Comparison of ENCODE assay signal across 22 mouse cellular contexts in genomic region chr11:120388580-120388979, GRCm38 (mm10). TPM values are rescaled to one million over a fixed set of nuclear protein-coding genes. Genes with fewer than 3 reads are reported as not detected.
A peak's percentile ranks its signal among the peaks of the same experiment; 100 is the strongest.
DNase-seq lines count a peak whose midpoint lies in the region; ATAC-seq lines count a peak whose summit lies in the region.
"Had no signal": no experiment of that assay in that cellular context is flagged by ENCODE, and none has a peak within 500 bp of the region (broad histone marks: within the 10 kb centered on the region; RNA-seq: fewer than 3 reads in every experiment).

No protein-coding gene starts in this region.

- peak; percentile 45 to 49 for DNase-seq in gastrocnemius, adult 8-10 months (ENCODE audit: low spot score in 2 of 2)
- no peak for DNase-seq in gastrocnemius, postnatal 14 days
- DNase-seq in heart, adult 8-10 months (ENCODE audit: low spot score), result no peak
- no peak for DNase-seq in heart, adult 9 months (ENCODE audit: low spot score in 2 of 2)
- DNase-seq in midbrain, embryonic 14.5 days, result no peak
- DNase-seq: adrenal gland, adult 2 months; adrenal gland, postnatal 25 days; cerebellum, adult 18-20 months; cerebellum, adult 9-11 months; cerebellum, postnatal 36 days; kidney, adult 18-20 months; kidney, postnatal 10 days had no signal

- intact Hi-C loops in gastrocnemius, postnatal 14 days (cut with DNase I; ENCODE audit: low total_unique reads), result no loop called here

- H3K27ac ChIP-seq in heart, embryonic 11.5 days (ENCODE audit: low read depth, low read length), result peak overlapping the region; percentile 11; the same call in 1 of the 2 replicates
- peak overlapping the region; percentile 46 for H3K27ac ChIP-seq in heart, embryonic 16.5 days (ENCODE audit: low read length)
- no peak overlapping the region for H3K27ac ChIP-seq in midbrain, embryonic 14.5 days (replicated peaks; ENCODE audit: low read depth, low read length)
- H3K27ac ChIP-seq: embryonic facial prominence, embryonic 13.5 days; hindbrain, embryonic 10.5 days; hindbrain, embryonic 14.5 days; intestine, embryonic 15.5 days had no signal

- no peaks in the 10 kb centered on the region for H3K27me3 ChIP-seq in heart, embryonic 11.5 days (ENCODE audit: control insufficient read depth, insufficient read depth, low read length)
- H3K27me3 ChIP-seq in heart, embryonic 16.5 days (ENCODE audit: control insufficient read depth, insufficient read depth, low read length), result no peaks in the 10 kb centered on the region
- H3K27me3 ChIP-seq in midbrain, embryonic 14.5 days (ENCODE audit: control insufficient read depth, insufficient read depth, low read length), result no peaks in the 10 kb centered on the region
- H3K27me3 ChIP-seq: embryonic facial prominence, embryonic 13.5 days; intestine, embryonic 15.5 days had no signal

- 91% methylated on average over 9 of the region's 9 CpGs for WGBS in heart, embryonic 11.5 days (ENCODE audit: insufficient replicate concordance)
- WGBS in heart, embryonic 16.5 days, result 85% methylated on average over 9 of the region's 9 CpGs
- 96% methylated on average over 9 of the region's 9 CpGs for WGBS in midbrain, embryonic 14.5 days

- peaks cover 20% of the 10 kb centered on the region for H3K36me3 ChIP-seq in heart, embryonic 11.5 days (ENCODE audit: control insufficient read depth, insufficient read depth, low read length)
- H3K36me3 ChIP-seq in heart, embryonic 16.5 days (ENCODE audit: control insufficient read depth, insufficient read depth), result peaks cover 33% of the 10 kb centered on the region
- H3K36me3 ChIP-seq in midbrain, embryonic 14.5 days (ENCODE audit: control insufficient read depth, insufficient read depth, low read length), result peaks cover 65% of the 10 kb centered on the region

- H3K4me1 ChIP-seq in heart, embryonic 11.5 days (ENCODE audit: control insufficient read depth, insufficient read depth, low read length), result peaks cover 10% of the 10 kb centered on the region
- H3K4me1 ChIP-seq in heart, embryonic 16.5 days (ENCODE audit: control insufficient read depth, insufficient read depth, low read length), result peaks cover 18% of the 10 kb centered on the region
- H3K4me1 ChIP-seq in midbrain, embryonic 14.5 days (ENCODE audit: control insufficient read depth, insufficient read depth, low read length), result no peaks in the 10 kb centered on the region
- H3K4me1 ChIP-seq: embryonic facial prominence, embryonic 13.5 days; hindbrain, embryonic 10.5 days; intestine, embryonic 15.5 days had no signal

- H3K4me3 ChIP-seq in heart, embryonic 11.5 days (ENCODE audit: low read depth, low read length), result no peak overlapping the region
- no peak overlapping the region for H3K4me3 ChIP-seq in heart, embryonic 16.5 days (ENCODE audit: low read length)
- H3K4me3 ChIP-seq in midbrain, embryonic 14.5 days (replicated peaks; ENCODE audit: low read depth, low read length), result no peak overlapping the region
- H3K4me3 ChIP-seq: embryonic facial prominence, embryonic 13.5 days; hindbrain, embryonic 10.5 days; intestine, embryonic 15.5 days had no signal

- no peak for ATAC-seq in heart, embryonic 11.5 days (replicated peaks; ENCODE audit: insufficient number of reproducible peaks, low FRiP score, low TSS enrichment)
- no peak for ATAC-seq in heart, embryonic 16.5 days (replicated peaks; ENCODE audit: extremely low read depth, insufficient read depth, low FRiP score)
- no peak for ATAC-seq in midbrain, embryonic 14.5 days (ENCODE audit: low FRiP score, low TSS enrichment)
- ATAC-seq: forebrain, embryonic 14.5 days; intestine, embryonic 15.5 days had no signal

- no peaks in the 10 kb centered on the region for H3K9me3 ChIP-seq in heart, embryonic 11.5 days (replicated peaks; ENCODE audit: control insufficient read depth, low read length)
- no peaks in the 10 kb centered on the region for H3K9me3 ChIP-seq in heart, embryonic 16.5 days (replicated peaks; ENCODE audit: control insufficient read depth, low read length)
- no peaks in the 10 kb centered on the region for H3K9me3 ChIP-seq in midbrain, embryonic 14.5 days (ENCODE audit: control insufficient read depth, low read length)
- H3K9me3 ChIP-seq: embryonic facial prominence, embryonic 13.5 days; hindbrain, embryonic 10.5 days; intestine, embryonic 15.5 days had no signal

- no peak overlapping the region for H3K4me2 ChIP-seq in heart, embryonic 11.5 days
- no peak overlapping the region for H3K4me2 ChIP-seq in heart, embryonic 16.5 days (ENCODE audit: low read depth, low read length)
- H3K4me2 ChIP-seq in midbrain, embryonic 14.5 days (ENCODE audit: low read length), result no peak overlapping the region
- H3K4me2 ChIP-seq: embryonic facial prominence, embryonic 13.5 days; hindbrain, embryonic 14.5 days; intestine, embryonic 15.5 days had no signal

- H3K9ac ChIP-seq in heart, embryonic 11.5 days (ENCODE audit: low read depth, low read length), result no peak overlapping the region
- 0 out of 2 replicates have a peak overlapping the region, but pooled peaks have one; percentile 20 for H3K9ac ChIP-seq in heart, embryonic 16.5 days (ENCODE audit: low read length)
- no peak overlapping the region for H3K9ac ChIP-seq in midbrain, embryonic 14.5 days (replicated peaks; ENCODE audit: low read length)
- H3K9ac ChIP-seq: embryonic facial prominence, embryonic 13.5 days; hindbrain, embryonic 14.5 days; intestine, embryonic 15.5 days had no signal

RNA-seq across cellular contexts. Expression of gene Faap100, which starts 10.0 kb away (rescaled TPM):
- 10 to 100 TPM; 11.5 to 13.5 (median 13.3) TPM for total RNA-seq in gastrocnemius, adult 8-10 months (2022)
- total RNA-seq in gastrocnemius, postnatal 14 days (2021), result 10 to 100 TPM; 11.2 to 16.0 TPM
- polyA plus RNA-seq in heart, embryonic 11.5 days (2014; fragmentation: Nextera tagmentation; extraction: Ambion mirVana), result 24.2 and 29.6 TPM in 2 replicates
- total RNA-seq in heart, adult 8-10 months (2022), result 10 to 100 TPM; 12.1 to 18.3 (median 13.6) TPM
- 28.8 and 37.3 TPM in 2 replicates for polyA plus RNA-seq in heart, embryonic 16.5 days (2015; fragmentation: Nextera tagmentation; extraction: Ambion mirVana)
- polyA plus RNA-seq in midbrain, embryonic 14.5 days (2014; fragmentation: Nextera tagmentation; extraction: Ambion mirVana), result 95.9 and 114 TPM in 2 replicates

RNA-seq across cellular contexts. Expression of gene Fscn2, which starts 27.2 kb away (rescaled TPM):
- total RNA-seq in gastrocnemius, adult 8-10 months (2022), result under 1 TPM in 3 of 4 experiments, not detected in 1; 0.21 to 0.54 (median 0.29) TPM
- under 1 TPM; 0.16 to 0.39 TPM for total RNA-seq in gastrocnemius, postnatal 14 days (2021)
- polyA plus RNA-seq in heart, embryonic 11.5 days (2014; fragmentation: Nextera tagmentation; extraction: Ambion mirVana), result 0.57 TPM in 1 of 2 replicates, not detected in the other
- total RNA-seq in heart, adult 8-10 months (2022), result not detected
- polyA plus RNA-seq in heart, embryonic 16.5 days (2015; fragmentation: Nextera tagmentation; extraction: Ambion mirVana), result 0.71 and 0.91 TPM in 2 replicates
- polyA plus RNA-seq in midbrain, embryonic 14.5 days (2014; fragmentation: Nextera tagmentation; extraction: Ambion mirVana), result 1.7 and 2.5 TPM in 2 replicates
- total RNA-seq: granulocyte monocyte progenitor cell, adult 5-6 weeks had no signal

RNA-seq across cellular contexts. Expression of gene Actg1, which starts 40.2 kb away (rescaled TPM):
- total RNA-seq in gastrocnemius, adult 8-10 months (2022), result 100 to 1,000 TPM; 131 to 185 (median 162) TPM
- total RNA-seq in gastrocnemius, postnatal 14 days (2021), result 100 to 1,000 TPM; 308 to 391 TPM
- polyA plus RNA-seq in heart, embryonic 11.5 days (2014; fragmentation: Nextera tagmentation; extraction: Ambion mirVana), result 1,448 and 1,508 TPM in 2 replicates
- 100 to 1,000 TPM; 188 to 320 (median 251) TPM for total RNA-seq in heart, adult 8-10 months (2022)
- 1,134 and 1,179 TPM in 2 replicates for polyA plus RNA-seq in heart, embryonic 16.5 days (2015; fragmentation: Nextera tagmentation; extraction: Ambion mirVana)
- polyA plus RNA-seq in midbrain, embryonic 14.5 days (2014; fragmentation: Nextera tagmentation; extraction: Ambion mirVana), result 4,502 and 4,930 TPM in 2 replicates

RNA-seq across cellular contexts. Expression of gene Nploc4, which starts 48.9 kb away (rescaled TPM):
- total RNA-seq in gastrocnemius, adult 8-10 months (2022), result 10 to 100 TPM; 87.7 to 97.5 (median 90.6) TPM
- total RNA-seq in gastrocnemius, postnatal 14 days (2021), result 10 to 100 TPM; 55.1 to 61.7 TPM
- polyA plus RNA-seq in heart, embryonic 11.5 days (2014; fragmentation: Nextera tagmentation; extraction: Ambion mirVana), result 31.0 and 36.7 TPM in 2 replicates
- 10 to 100 TPM; 64.3 to 69.6 (median 65.8) TPM for total RNA-seq in heart, adult 8-10 months (2022)
- polyA plus RNA-seq in heart, embryonic 16.5 days (2015; fragmentation: Nextera tagmentation; extraction: Ambion mirVana), result 26.7 and 27.7 TPM in 2 replicates
- 32.2 and 41.3 TPM in 2 replicates for polyA plus RNA-seq in midbrain, embryonic 14.5 days (2014; fragmentation: Nextera tagmentation; extraction: Ambion mirVana)

RNA-seq across cellular contexts. Expression of gene Tspan10, which starts 53.9 kb away (rescaled TPM):
- 1 to 10 TPM in 1 of 4 experiments, not detected in 3; 1.2 TPM for total RNA-seq in gastrocnemius, adult 8-10 months (2022)
- not detected for total RNA-seq in gastrocnemius, postnatal 14 days (2021)
- polyA plus RNA-seq in heart, embryonic 11.5 days (2014; fragmentation: Nextera tagmentation; extraction: Ambion mirVana), result not detected in 2 replicates
- 1 to 10 TPM in 3 of 4 experiments, under 1 TPM in 1; 0.52 to 2.4 (median 1.4) TPM for total RNA-seq in heart, adult 8-10 months (2022)
- polyA plus RNA-seq in heart, embryonic 16.5 days (2015; fragmentation: Nextera tagmentation; extraction: Ambion mirVana), result 0.09 TPM in 1 of 2 replicates, not detected in the other
- not detected in 2 replicates for polyA plus RNA-seq in midbrain, embryonic 14.5 days (2014; fragmentation: Nextera tagmentation; extraction: Ambion mirVana)
- total RNA-seq: adrenal gland, postnatal 25 days; ES-E14; granulocyte monocyte progenitor cell, adult 5-6 weeks had no signal
- polyA plus RNA-seq: adrenal gland, adult 2 months; forebrain, embryonic 14.5 days; hindbrain, embryonic 14.5 days; intestine, embryonic 15.5 days; kidney, embryonic 14.5 days had no signal

Comparison
In these comparisons a context has a peak if more than half of its experiments do, and no peak if none do; other contexts are left out.
1. DNase-seq: peak in gastrocnemius, adult 8-10 months (2 of 2); none in gastrocnemius, postnatal 14 days (single experiment), heart, adult 8-10 months (single experiment), heart, adult 9 months (0 of 2) and midbrain, embryonic 14.5 days (single experiment).